Mouse (Mus musculus) kidney, adult 2 months (tissue): ENCODE measurements around the gene Hadhb.
A peak's percentile ranks its signal among the peaks of the same experiment; 100 is the strongest.

Experiments used
- CTCF ChIP-seq: fragments of 200-500 bp; conservative IDR thresholded peaks from 2 replicates; pipeline ENCODE4 v1.5.1; 2011; ENCODE audit warnings: low read depth, mild to moderate bottlenecking, control low read depth, low read length, moderate library complexity, mixed read lengths; ENCODE audit not compliant: insufficient read depth, insufficient read length
- POLR2A ChIP-seq: fragments of 200-500 bp; IDR thresholded peaks from one replicate; pipeline ENCODE4 v1.6.1; 2011; ENCODE audit warnings: low read depth, low read length, control low read depth

DNA sequence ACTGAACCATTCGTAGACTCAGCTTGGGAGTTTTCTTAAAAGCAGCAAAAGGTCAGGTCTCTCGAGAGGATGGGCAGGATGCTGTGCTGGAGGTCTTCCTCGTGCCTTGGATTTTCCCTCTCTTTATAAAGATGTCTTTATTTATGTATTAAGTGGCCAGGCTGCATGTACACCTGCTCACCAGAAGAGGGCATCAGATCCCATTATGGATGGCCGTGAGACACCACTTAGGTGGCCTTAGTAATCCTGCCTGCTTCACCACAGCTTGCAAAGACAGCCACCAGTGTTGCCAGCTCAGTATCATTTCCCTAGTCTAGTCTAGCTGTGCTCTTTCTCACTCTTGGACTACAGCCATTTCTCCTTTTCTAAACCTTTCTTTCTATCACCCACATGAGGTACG is 29.5 kb upstream of the Hadhb start:
- TF ChIP-seq CTCF (peak; percentile 82), POLR2A (no peak)
